Mouse (Mus musculus) thymus, postnatal 10 days (tissue): ENCODE results near the gene Rgs14.

Experiments used
- DNase-seq, 2 experiments: peaks; one replicate each; pipeline ENCODE4 v3.0.0; 2021; ENCODE audit warnings: low spot score in 2 of 2

The Rgs14 gene

DNA sequence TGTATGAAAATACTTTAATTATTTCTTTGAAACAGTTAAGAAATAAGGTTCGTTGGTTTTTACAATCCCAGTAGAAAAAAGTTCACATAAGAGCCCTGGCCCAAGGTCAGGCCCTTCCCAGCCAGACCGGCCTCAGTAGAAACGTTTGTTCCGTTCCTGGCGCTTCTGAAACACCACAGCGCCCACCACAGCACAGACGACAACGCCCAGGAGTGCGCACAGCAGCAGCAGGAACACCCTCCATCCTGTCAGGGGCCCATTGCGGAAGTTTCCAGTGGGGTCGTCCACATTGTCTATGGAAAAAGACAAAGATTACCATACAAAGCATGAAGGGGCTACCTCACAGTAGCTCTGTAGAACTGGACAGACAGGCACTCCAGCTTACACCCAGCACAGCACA, 22.8 kb upstream of the Rgs14 start:
- no peak for DNase-seq

DNA sequence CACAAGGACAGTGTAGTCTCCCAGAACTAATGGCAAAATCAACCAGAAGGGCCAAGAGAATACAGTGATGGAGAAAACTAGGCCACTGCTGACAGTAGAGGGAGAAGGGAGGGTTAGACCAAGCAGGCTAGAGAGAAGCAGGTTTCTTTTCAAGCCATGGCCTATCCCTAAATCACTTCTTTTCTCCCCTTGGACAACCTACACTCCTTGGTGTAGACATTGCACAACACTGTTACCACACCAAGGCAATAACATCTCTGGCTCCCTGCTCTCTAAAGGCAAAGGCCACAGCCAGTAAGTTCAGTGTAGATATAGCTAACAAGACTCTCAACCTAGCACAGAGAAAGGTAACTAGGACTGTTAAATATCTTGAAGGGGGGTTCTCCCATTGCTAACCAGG, 8.4 kb upstream of the Rgs14 start:
- DNase-seq = no peak

DNA sequence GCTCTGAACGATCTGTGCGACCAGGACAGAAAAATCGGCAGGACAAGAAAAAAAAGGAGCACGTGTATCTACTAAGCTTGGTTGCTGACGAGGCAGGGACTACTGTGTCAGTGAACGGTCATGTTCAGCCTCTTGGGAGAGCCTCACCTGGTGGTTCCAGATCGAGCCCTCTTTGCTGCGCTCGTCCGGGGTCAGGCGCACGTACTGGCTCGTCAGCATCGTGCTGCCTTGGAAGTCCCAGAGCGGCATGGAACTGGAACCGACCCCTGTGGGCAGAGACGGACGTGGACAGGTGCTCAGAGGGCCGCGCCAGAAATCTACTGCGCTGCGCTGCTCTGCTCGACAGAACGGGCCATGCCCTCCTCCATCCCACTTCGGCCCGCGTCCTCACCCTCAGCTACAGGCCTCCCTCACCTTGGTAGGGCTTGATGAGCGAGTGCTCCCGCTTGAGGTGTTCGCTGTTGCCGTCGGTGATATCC, 7.5 kb upstream of the Rgs14 start:
- DNase-seq = no peak

DNA sequence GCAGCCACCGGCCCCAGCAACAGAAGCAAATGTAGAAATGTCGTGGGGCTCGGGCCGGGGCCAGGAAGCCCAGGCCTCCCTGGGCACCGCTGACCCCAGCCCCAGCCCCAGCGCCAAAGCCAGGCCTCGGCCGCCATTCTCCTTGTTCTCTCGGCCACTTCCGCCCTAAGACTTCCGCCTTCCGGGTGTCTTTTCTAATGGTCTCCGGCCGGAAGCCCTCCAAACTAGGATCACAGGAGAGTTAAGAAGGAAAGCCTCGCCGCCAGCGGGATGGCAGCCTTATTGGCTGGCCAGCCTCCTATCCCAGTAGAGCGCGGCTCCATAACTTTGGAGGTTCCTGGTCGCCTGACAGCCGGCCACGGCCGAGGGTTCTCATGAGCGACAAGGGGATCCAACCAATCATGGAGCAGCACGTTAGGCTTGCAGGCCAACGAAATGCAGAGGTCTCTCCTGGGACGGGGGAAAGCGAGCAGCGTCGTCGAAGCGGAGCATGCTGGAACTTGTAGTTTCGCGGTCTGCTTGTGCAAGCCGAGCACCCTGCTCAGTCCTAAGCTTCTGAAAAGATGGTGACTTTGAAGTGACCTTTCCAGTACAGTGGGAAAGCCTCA, 7.0 kb upstream of the Rgs14 start, which contains the start of gene Lman2:
TSS of gene Lman2 (minus strand) at position 331 of the 608 bp plus-strand sequence.
- DNase-seq = peak; percentile 88 to 89

DNA sequence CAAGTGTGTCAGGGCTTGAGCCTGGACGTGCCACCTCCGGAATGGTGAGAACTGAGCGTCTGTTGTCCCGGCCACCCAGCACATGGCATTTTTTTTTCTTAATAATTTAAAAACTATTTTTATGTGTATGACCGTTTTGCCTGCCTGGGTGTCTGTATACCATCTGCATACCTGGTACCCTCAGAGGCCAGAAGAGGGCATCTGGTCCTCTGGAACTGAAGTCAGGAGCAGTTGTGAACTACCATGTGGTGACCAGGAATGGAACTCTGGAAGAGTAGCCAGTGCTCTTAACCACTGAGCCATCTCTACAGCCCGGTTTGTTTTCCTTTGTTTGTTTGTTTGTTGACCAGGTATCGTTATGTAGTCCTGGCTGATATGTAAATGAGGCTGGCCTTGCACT, 1.1 kb upstream of the Rgs14 start:
- DNase-seq = peak in 1 of 2 experiments; percentile 35

DNA sequence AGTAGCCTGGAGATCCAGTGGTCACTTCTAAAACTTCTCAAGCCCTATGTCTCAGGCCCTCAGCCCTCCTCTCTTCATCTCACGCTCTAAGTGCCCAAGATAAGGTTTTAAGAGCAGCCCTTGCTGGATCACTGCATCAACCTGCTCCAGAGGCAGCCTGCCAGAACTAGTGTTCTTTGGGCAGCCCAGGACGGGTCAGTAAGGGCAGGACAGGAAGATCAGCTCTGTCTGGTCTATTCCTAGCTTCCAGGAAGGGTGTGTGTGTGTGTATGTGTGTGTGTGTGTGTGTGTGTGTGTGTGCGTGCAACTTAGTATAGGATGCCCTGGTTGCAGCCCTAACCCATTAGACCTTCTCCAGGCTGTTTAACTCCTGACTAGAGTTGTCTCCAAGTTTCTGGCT, 702 bp downstream of the Rgs14 start:
- DNase-seq = no peak

DNA sequence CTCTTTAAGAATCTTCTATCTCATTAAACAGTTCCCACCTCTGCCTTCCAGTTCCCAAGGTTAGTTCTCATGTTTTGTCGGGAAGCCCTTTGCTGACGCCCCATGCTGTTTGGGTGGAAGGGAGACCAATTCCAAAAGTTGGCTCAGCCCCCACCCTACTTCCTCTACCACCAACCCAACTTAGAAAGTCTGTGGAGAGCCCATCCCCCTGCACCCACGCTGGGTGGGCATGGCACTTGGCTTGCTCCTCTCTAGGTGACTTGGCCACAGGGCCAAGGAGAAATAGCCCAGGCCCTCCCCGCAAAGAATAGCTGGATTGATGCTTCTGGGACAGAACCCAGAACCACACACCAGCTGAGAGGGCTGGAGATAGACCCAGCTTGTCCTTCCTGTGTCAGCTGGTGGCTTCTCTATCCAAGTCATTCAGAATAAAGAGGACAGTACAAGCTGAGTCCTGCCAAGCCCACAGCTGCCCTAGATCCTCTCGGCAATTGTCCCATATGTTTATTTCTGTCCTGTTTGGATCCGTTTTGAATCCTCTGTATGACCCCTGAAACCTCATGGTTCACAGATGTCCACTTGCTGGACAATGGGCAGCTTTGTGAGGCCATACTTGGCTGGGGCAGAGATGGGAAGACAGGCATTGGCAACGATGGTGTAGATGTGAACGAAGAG, 1.6 kb downstream of the Rgs14 start:
- DNase-seq = peak in 1 of 2 experiments; percentile 15

DNA sequence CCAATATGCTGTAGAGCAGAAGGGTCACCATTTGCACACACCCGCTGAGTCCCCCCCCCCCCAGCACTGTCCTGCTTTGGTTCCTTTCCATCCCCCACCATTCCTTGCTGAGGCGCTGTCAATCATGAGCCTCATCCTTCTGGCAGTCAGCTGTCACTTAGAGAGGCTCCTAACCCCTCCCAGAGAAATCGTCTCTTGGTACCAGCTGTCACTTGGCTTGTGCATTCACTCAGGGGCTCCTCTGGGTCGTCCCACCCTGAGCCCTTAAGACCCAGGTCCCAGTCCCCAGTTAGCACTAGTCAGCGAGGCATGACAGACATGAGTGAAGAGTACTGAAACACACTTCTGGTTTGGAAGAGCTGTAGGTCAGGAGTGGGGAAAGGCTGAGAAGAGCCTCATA, 2.2 kb downstream of the Rgs14 start:
- no peak for DNase-seq

DNA sequence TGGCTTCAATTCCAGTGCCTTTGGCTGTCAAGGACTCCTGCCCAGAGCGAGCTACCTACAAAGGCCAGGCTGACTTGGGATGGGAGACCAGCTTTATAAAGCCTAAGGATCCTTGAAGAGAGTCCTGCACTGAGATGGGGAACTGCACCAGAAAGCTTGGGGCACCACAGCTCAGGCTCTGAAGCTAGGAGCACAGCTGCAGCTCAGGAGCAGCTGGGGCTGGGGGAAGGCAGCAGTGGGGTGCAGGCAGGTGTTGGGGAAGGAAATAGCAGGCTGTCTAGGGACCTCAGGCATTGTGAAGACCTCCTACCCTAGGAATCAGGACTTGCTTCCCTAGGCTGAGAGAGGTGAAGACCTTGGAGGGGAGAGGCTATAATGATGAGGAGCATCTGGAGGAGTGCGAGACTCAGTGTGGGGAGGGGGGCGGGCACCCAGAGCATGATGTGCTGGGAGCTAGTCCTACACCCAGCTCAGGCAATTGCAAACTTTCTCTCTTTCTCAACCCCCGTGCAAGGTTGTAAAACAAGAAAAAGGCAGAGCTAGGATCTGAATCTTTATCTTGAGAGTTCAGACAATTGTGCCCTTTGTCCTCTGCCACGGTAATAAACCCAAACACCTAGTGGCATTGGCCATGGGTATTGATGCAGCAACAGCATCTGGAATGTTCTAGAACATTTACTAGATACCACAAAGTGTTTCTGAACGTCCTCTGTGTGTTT, 4.8 kb downstream of the Rgs14 start:
- DNase-seq = peak; percentile 74 to 76

DNA sequence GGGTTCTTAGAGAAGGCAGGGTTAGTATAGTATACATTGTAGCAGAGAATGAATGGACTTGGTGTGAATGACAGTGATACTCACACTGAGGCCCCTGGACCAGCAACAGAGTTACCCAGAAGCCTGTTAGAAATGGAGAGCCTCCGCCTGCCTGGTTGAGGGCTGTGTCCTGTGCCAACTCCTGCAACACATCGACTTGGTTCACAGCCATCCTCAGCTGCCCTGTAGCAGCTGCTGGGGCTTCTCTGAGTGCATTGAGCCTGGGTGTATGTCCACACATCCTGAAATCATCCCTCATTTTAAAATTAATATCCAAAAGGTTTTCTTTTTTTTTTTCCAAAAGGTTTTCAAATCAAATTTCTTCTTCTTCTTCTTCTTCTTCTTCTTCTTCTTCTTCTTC, 6.3 kb downstream of the Rgs14 start:
- no peak for DNase-seq

DNA sequence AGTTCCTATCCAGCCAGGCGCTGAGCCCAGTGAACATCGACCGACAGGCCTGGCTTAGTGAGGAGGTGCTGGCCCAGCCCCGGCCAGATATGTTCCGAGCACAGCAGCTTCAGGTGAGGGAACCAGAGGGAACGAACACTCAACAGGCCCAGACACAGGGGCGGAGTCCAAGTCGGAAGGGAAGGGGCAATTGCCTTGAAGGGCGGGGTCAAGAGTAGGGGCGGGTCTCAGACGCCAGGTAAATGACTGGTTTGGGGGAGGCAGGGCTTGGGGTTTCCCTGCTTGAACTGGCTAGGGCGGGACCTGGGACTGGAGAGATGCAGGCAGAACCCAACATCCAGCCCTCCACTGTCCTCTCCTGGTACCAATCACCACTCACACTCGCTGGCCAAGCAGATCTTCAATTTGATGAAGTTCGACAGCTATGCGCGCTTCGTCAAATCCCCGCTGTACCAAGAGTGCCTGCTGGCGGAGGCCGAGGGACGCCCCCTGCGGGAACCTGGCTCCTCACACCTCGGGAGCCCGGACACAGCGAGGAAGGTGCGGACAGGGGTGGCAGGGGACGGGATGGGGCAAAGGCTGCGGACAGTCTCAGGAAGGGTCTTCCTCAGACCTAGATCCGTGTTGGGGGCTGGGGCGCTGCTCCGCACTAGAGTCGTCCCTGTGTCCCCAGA, 9.5 kb downstream of the Rgs14 start:
- no peak for DNase-seq

DNA sequence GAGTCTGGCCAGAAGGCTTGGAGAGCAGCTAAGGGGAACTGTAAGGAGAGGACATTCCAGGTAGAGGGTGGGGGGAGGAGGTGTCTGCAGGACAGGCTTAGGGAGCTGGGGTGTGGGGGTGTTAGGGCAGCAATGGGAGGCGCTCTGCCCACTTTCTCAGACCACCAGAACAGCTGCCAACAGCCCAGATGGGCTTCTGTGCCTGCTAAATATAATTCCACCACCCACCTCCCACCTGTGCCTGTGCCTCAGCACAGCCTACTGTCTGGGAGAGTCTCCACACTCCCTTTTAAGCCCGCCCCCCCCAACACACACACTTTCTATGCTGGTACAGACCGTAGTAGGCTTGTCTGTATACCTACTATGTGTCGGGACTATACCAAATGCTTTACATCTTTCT, 12.3 kb downstream of the Rgs14 start:
- no peak for DNase-seq

DNA sequence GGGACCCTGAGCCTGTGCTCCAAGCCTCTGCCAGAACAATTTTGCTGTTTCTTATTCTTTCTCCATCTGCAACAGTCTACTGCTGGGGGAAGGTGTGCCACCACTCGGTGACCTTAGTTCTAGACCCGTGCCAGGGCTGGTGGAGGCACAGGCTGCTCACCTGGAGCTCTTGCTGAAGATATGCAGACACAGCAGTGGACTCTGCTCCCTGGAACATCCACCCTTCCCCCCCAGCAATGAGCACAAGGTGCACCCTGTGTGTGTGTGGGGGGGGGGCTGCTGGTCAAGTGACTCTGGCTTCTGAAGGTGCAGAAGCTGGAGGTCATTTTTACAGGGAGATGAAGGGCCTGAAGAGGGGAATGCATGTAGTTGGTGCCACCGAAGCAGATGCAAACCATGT, 21.1 kb downstream of the Rgs14 start:
- no peak for DNase-seq

DNA sequence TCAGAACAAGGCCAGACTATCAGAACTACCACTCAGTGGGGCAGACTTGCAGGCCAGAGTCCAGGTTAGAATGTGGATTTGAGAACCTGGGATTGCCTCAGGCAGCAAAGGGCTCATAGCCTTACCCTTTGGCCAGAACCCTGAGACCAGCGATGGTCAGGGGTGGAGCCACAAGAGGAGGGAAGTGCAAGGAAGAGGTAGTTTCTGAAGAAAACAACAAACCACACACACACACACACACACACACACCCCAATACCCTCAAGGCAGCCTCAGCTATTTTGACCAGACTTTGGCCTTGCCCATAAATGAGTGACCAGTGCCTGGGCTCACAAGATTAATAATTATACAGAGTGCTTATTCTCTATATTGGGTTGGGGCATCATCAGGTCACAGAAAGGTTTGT, 22.1 kb downstream of the Rgs14 start:
- DNase-seq = no peak

DNA sequence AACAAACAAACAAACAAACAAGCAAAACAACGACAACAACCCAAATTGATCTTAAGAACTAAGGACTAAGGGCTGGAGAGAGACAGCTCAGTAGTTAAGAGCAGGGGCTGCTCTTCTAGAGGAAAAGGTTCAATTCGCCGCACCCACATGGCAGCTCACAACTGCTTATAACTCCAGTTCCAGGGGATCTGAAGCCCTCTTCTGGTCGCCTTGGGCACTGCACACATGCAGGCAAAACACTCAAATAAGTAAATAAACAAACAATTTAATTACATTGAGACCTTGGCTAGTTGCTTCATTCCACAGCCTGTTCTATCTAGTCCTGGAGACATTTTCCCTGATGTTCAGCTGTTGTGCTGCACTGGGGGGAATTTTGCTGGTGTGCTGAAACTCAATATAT, 23.4 kb downstream of the Rgs14 start:
- peak in 1 of 2 experiments; percentile 60 for DNase-seq

DNA sequence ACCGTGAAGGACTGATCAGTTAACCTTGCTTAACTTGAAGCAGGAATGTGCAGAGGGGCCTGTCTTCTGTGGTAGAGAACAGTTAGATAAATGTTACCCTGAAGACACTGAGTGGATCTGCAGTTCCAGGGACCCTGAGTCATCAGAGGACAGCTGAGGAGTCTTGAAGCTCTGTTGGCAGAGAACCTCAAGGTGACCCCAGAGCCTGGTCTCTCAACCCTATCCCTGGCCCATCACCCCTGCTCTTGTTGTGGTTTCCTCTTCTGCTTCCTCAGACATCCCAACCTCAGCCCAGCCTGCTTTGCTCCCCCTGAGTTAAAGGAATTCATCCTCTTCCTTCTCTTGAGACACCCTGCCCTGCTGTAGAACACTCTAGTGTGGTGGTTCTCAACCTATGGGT, 28.6 kb downstream of the Rgs14 start, which contains the start of gene Slc34a1:
TSS of gene Slc34a1 (plus strand) at position 100 of the 400 bp plus-strand sequence.
- DNase-seq = no peak

DNA sequence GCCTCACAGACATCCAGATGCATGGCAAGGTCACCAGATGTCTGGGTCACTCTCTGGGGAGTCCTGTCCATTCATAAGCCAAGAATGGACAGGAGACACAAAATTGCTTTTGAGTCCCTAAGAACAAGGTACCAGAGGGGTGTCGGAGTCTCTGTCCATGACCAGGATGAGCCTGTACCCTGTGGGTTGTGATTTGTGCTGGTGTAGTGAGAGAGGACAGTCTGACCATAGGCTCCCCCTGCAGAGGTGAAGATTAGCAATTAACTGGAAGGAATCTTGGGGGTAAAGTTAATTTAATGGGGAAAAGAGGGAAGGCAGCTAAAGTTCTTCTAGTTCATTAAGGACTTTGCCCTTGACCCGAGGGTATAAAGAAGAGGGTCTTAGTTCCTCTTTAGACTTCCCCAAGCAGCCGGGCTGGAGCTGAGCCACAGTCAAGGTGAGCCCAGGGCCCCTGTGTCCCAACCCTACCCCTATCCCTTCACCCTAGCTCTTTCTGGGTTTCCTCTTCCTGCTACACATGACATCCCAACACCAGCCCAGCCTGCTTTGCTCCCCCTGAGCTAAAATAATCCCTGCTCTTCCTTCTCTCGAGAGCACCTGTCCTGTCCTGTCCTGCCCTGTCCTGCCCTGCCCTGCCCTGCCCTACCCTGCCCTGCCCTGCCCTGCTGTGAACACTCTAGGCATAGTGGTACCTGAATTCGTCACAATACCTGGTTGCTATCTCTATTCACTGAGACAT, 29.9 kb downstream of the Rgs14 start:
- no peak for DNase-seq

DNA sequence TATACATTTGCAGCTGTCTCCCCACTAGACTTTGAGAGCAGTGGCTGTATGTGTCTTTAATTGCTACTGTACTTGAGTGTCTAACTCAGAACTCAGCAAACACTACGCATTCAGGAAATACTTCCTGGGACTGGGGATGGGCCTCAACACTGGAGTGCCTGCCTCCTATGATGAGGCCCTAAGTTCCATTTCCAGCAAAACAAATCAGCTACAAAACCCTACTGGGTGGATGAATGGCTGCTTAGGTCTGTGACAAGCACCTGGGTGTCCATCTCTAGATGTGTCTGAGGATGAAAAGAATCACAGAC, 30.5 kb downstream of the Rgs14 start:
- DNase-seq = no peak

DNA sequence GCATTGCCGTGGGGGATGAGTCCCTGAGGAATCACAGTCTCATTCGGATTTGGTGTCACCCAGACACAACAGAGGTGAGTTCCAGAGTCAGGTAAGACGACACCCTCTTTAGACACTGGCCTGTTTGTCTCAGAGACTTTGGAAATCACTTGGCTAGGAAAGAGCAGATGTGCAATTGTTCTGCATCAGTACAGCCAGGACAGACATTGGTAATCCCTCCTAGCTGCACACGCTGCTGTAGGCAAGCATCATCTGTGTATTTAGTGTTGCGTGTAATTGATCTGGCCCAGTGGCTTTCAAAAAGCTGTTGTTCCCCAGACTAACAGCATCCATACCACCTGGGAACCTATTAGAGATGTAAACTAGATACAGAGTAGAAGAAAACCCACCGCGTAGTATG, 33.7 kb downstream of the Rgs14 start:
- no peak for DNase-seq

DNA sequence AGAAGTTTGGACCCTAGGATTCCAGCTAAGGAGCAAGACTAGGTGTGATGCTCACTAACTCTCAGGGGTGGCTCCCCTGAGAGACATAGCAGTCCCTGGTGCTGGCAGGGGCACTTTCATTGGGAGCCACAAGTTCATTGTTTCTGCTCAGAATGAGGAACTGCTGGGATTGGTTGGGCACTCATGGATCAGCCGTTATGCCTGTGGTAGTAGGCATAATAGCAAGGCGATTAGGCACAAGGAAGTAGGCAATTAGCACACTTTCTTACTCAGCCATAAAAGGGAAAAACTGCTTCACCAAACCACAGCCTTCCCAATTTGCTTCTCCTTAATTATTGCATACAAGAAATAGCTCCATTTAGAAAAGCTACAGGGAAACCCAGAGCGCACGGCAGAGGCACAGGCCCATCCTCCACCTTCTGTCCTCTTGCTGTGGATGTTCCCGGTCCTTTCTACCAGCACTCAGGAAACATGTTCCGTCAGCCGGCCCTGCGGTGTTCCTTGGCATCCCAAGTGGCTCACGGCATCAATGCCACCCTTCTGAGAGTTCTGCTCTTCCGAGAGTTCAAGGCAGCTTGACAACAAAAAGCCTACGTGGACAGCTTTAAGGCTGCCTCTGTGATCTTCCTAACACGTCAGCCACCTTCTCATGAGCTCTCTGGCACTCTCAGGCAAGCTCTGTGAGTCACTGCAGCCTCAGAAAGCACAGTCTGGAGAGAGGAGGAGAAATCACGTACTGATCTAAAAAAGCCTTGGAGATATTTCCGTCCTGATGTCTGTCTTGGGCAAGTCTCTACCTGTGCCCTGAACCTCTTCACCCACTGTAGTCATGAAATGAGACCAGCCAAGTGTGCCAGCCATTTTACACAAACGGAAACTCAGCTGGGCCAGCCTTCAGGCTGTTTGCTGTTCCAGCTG, 34.7 kb downstream of the Rgs14 start:
- DNase-seq = no peak
